Mouse (Mus musculus) brain, embryonic 14.5 days (tissue): ENCODE results near the gene Thap8.

ENCODE experiments used
- CTCF ChIP-seq: fragments of 200-500 bp; IDR thresholded peaks from 2 replicates; pipeline ENCODE4 v1.5.1; 2012; ENCODE audit warnings: inconsistent platforms, mild to moderate bottlenecking, moderate library complexity, borderline replicate concordance; ENCODE audit not compliant: insufficient read depth, insufficient read length; ENCODE audit errors: extremely low read depth
- POLR2A ChIP-seq: fragments of 200-500 bp; IDR thresholded peaks from 2 replicates; pipeline ENCODE4 v1.6.1; 2012; ENCODE audit warnings: mild to moderate bottlenecking, inconsistent platforms, borderline replicate concordance; ENCODE audit not compliant: poor library complexity, insufficient read depth, insufficient read length, severe bottlenecking; ENCODE audit errors: extremely low read depth

DNA sequence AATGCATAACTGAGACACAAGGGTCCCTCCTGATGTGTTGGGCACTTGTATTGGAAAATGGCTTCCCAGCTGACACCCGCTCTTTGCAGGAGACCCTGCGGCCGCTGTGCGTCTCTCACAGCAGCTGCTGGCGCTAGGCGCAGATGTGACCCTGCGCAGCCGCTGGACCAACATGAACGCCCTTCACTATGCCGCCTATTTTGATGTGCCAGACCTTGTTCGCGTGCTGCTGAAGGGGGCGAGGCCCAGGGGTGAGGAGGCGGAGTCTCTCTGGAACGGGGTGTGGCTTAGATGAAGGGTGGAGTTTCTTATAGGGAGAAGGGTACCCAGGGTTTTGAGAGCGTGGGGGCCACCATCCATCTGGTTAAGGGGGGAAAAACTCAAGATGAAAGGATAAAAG is 17.4 kb downstream of the Thap8 start:
- TF ChIP-seq POLR2A (no peak), CTCF (no peak)
